Mouse (Mus musculus) limb, embryonic 14.5 days (tissue): ENCODE measurements around the gene Gm10073. TPM values are rescaled to one million over a fixed set of nuclear protein-coding genes. Genes with fewer than 3 reads are reported as not detected.
"Not testable (repeated sequence)": the region's sequence is repeated elsewhere in the genome, so short reads cannot be mapped to it uniquely, and the experiment has no call there.

Experiments used
- ATAC-seq: fragments of 200-750 bp; cut with Nextera tagmentation; 2 replicates; pipeline ENCODE4 v1.8.0; 2017; ENCODE audit warnings: low read depth, moderate number of reproducible peaks, moderate TSS enrichment; ENCODE audit not compliant: low FRiP score
- DNase-seq: peaks from one replicate; pipeline ENCODE4 v3.0.0-alpha.2; 2015; ENCODE audit warnings: low spot score
- H3K27ac ChIP-seq: fragments of 300-500 bp; sonication (generic); replicated peaks from 2 replicates; pipeline ENCODE4 v1.5.1; 2014; ENCODE audit warnings: low read depth, mild to moderate bottlenecking, low read length, moderate library complexity, mixed read lengths
- H3K27me3 ChIP-seq: fragments of 300-500 bp; sonication (generic); 2 replicates; pipeline ENCODE4 v1.6.1; 2014; ENCODE audit warnings: low read length, mixed read lengths; ENCODE audit not compliant: control insufficient read depth, insufficient read depth
- H3K36me3 ChIP-seq: fragments of 300-500 bp; sonication (generic); 2 replicates; pipeline ENCODE4 v1.6.1; 2014; ENCODE audit warnings: mild to moderate bottlenecking, low read length, moderate library complexity, mixed read lengths; ENCODE audit not compliant: control insufficient read depth, insufficient read depth
- H3K4me1 ChIP-seq: fragments of 300-500 bp; sonication (generic); 2 replicates; pipeline ENCODE4 v1.6.1; 2014; ENCODE audit warnings: antibody characterized with exemption, low read length, mixed read lengths; ENCODE audit not compliant: control insufficient read depth, insufficient read depth
- H3K4me2 ChIP-seq: fragments of 300-500 bp; sonication (generic); replicated peaks from 2 replicates; pipeline ENCODE4 v1.6.1; 2014; ENCODE audit warnings: low read depth, mild to moderate bottlenecking, low read length, moderate library complexity; ENCODE audit not compliant: severe bottlenecking
- H3K4me3 ChIP-seq: fragments of 300-500 bp; sonication (generic); replicated peaks from 2 replicates; pipeline ENCODE4 v1.5.1; 2014; ENCODE audit warnings: low read length
- H3K9ac ChIP-seq: fragments of 300-500 bp; sonication (generic); 2 replicates; pipeline ENCODE4 v1.6.1; 2014; ENCODE audit warnings: mild to moderate bottlenecking, low read depth, low read length, moderate library complexity; ENCODE audit not compliant: severe bottlenecking
- H3K9me3 ChIP-seq: fragments of 300-500 bp; sonication (generic); 2 replicates; pipeline ENCODE4 v1.6.1; 2016; ENCODE audit warnings: low read length; ENCODE audit not compliant: control insufficient read depth
- POLR2A ChIP-seq: fragments of 200-500 bp; IDR thresholded peaks from 2 replicates; pipeline ENCODE4 v1.8.0; 2012; ENCODE audit warnings: inconsistent platforms, mild to moderate bottlenecking, moderate library complexity, borderline replicate concordance; ENCODE audit not compliant: insufficient read depth, insufficient read length; ENCODE audit errors: extremely low read depth
- WGBS: fragments of 180-500 bp; shearing (Covaris S2); extraction: QIAGEN DNeasy Blood & Tissue Kit; methylation state at CpG from one replicate; pipeline ENCODE4 v1.1.7; 2014; 5-methylcytosine and 5-hydroxymethylcytosine counted together
- polyA plus RNA-seq, 2 experiments: library from polyadenylated mRNA; depleted of rRNA in 1 of 2; stranded (reverse) in 1 of 2; unstranded in 1 of 2; fragments of >200 nt; fragmentation: Nextera tagmentation in 1 of 2; extraction: Ambion mirVana in 1 of 2; gene quantifications; 2 replicates each; pipeline versions ENCODE4 v1.2.1 to v1.2.3; 2012 to 2014

The Gm10073 gene
- polyA plus RNA-seq, 2 experiments: 15.2 to 27.8 TPM

- Histone ChIP-seq H3K27me3 (peaks cover 32% of the 10 kb centered on the region), H3K4me1 (peaks cover 11% of the 10 kb centered on the region; the same call in 1 of the 2 replicates), H3K9me3 (no peaks in the 10 kb centered on the region), H3K4me3 (no peak overlapping the region), H3K4me2 (no peak overlapping the region), H3K9ac (no peak overlapping the region), H3K27ac (no peak overlapping the region), H3K36me3 (no peaks in the 10 kb centered on the region)
- ATAC-seq (no peak), DNase-seq (no peak)
- WGBS: 31% methylated on average over 7 of the region's 7 CpGs
- no peak for TF ChIP-seq POLR2A
Measured at GRCm38 (mm10) chr8:106599265-106599979, 26.2 kb upstream of the Gm10073 start.

- H3K4me2 ChIP-seq: no peak overlapping the region
- H3K27ac ChIP-seq: no peak overlapping the region
- DNase-seq (no peak), ATAC-seq (no peak)
- TF ChIP-seq POLR2A: no peak
- no peak overlapping the region for H3K4me3 ChIP-seq
- WGBS: 94% methylated on average over 5 of the region's 5 CpGs
- H3K9ac ChIP-seq: no peak overlapping the region
- H3K36me3 ChIP-seq: no peaks in the 10 kb centered on the region
- no peaks in the 10 kb centered on the region for H3K9me3 ChIP-seq
- H3K4me1 ChIP-seq: no peaks in the 10 kb centered on the region
- peaks cover 8% of the 10 kb centered on the region for H3K27me3 ChIP-seq
Measured at GRCm38 (mm10) chr8:106597067-106597466, 23.8 kb upstream of the Gm10073 start.

- H3K9me3 ChIP-seq, ATAC-seq, H3K27ac ChIP-seq, H3K4me1 ChIP-seq, H3K4me2 ChIP-seq, H3K4me3 ChIP-seq, H3K36me3 ChIP-seq, DNase-seq, H3K9ac ChIP-seq, H3K27me3 ChIP-seq: not testable (repeated sequence)
- 92% methylated on average over 3 of the region's 3 CpGs for WGBS
Measured at GRCm38 (mm10) chr8:106595623-106596022, 22.4 kb upstream of the Gm10073 start.

- H3K4me2 ChIP-seq: no peak overlapping the region
- no peak overlapping the region for H3K27ac ChIP-seq
- no peaks in the 10 kb centered on the region for H3K4me1 ChIP-seq
- no peaks in the 10 kb centered on the region for H3K9me3 ChIP-seq
- H3K4me3 ChIP-seq: no peak overlapping the region
- WGBS: 75% methylated on average over 2 of the region's 3 CpGs
- H3K9ac ChIP-seq: no peak overlapping the region
- ATAC-seq (no peak), DNase-seq (no peak)
- no peaks in the 10 kb centered on the region for H3K27me3 ChIP-seq
- TF ChIP-seq POLR2A: no peak
- no peaks in the 10 kb centered on the region for H3K36me3 ChIP-seq
Measured at GRCm38 (mm10) chr8:106592458-106592857, 19.2 kb upstream of the Gm10073 start.

GRCm38 (mm10) chr8:106588443-106589431 is 15.5 kb upstream of the Gm10073 start:
- Histone ChIP-seq H3K4me3 (no peak overlapping the region), H3K27ac (no peak overlapping the region), H3K9me3 (no peaks in the 10 kb centered on the region), H3K9ac (no peak overlapping the region), H3K36me3 (no peaks in the 10 kb centered on the region), H3K27me3 (no peaks in the 10 kb centered on the region), H3K4me2 (no peak overlapping the region), H3K4me1 (no peaks in the 10 kb centered on the region)
- TF ChIP-seq POLR2A: no peak
- ATAC-seq (no peak), DNase-seq (no peak)
- 66% methylated on average over 3 of the region's 3 CpGs for WGBS
